Mouse (Mus musculus): ENCODE measurements around the gene Sufu.

The Sufu gene

DNA sequence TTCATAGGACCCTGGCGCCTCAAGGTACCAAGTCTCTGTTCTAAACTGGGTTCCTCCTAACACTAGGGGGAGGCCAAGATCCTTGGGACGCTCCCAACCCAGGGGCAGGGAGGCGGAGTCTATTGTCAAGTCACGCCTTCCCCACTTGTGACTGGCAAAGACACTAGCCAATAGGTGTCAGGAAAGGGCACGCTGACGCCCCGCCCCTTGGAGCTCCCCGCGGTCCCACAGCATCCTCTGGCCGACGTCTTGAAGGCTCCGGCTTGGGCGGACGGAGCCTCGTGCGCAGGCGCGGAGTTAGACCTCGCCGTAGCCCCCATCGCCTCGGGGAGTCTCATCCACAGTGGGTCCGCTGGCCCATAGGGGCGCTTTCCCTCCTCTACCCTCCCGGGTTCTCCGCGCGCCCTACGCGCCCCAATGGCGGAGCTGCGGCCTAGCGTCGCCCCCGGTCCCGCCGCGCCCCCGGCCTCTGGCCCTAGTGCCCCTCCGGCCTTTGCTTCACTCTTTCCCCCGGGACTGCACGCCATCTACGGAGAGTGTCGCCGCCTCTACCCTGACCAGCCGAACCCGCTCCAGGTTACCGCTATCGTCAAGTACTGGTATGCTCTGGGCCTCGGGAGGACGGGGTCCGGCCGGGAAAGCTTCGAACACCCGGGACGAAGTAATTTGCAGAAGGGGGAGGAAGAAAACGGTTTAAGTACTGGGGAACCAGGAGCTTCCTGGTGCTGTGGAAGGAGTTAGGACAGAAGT, at the start of gene Sufu:
Gene Sufu, plus strand, starts transcription at position 211 of the 750 bp plus-strand sequence.
- peak; percentile 100 for DNase-seq (ENCODE audit: low spot score)

DNA sequence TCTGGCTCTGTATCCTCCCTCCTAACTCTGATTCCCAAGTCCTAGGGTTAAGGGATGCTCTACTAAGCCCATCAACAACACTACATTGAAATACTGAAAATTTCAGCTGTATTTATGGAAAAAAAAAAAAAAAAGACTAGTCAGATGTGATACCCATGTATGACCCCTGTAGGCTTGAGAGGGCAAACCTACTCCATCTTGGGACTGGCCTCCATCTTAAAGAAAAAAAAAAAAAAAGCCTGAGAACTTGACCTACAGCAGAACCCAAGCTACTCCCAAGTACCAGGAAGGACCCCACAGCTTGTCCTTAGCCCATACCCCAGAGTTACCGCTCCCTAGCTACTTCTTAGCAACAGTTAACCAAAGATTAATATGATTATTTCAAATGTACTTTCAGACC, 49.5 kb upstream of the Sufu start:
- no peak for DNase-seq (ENCODE audit: low spot score)

DNA sequence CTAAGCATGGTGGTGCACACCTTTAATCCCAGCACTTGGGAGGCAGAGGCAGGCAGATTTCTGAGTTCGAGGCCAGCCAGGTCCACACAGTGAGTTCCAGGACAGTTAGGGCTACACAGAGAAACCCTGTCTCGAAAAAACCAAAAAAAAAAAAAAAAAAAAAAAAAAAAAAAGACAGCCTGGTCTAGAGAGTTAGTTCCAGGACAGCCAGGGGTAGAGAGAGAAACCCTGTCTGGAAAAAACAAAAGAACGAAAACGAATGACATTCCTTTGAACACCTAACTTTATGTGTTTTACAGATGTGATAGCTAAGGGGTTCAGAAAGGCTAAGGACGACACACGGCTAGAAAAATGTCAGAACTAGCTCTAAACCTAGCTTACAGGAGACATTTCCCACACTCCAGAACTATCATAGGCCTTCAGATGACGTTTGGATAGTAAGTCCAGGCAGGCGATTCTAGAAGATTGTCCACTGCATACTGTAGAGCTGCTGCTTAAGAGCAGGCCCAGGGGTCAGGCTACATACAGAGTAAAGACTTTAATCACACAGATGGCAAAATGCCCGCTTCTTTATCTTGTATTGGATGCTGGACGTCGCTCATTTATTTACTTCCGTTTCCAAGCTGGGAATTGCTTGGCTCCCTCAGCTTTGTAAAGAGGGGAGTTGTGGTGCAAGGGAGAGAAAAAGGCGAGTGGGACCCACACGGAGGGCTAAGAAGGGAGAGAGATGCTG, 48.6 kb upstream of the Sufu start:
- DNase-seq (ENCODE audit: low spot score) = peak; percentile 41

DNA sequence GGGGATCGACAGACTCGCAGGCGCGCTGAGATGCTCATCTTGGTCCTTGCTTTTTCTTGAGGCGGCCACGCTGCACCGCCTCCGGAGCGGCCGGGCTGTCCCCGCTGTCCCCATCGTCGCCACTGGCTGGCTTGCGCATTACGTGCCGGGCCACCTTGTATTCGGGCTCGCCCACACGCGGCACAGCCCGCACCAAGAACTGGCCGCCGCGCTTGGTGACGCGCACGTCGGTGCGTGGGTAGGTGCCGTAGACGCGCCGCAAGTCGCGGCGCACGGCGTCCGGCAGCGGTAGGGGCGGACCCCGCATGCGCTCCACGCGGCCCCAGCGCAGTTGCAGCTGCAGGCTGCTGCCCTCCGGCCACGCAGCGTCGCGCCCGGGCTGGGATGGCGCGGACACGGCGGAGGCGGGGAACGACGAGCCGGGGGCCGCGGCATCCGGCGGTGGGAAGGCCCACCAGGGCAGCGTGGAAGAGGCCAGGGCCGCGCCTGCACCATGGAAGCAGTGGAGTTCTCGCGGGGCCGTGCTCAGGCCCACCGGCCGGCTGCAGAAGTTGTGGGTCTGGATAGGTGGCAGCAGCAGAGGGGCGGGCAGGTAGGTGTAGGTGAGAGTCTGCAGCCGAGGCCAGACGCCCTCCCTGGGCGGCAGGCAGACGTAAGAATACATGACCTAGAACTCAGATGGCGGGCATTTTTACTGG, 47.8 kb upstream of the Sufu start:
- DNase-seq (ENCODE audit: low spot score) = peak; percentile 73

DNA sequence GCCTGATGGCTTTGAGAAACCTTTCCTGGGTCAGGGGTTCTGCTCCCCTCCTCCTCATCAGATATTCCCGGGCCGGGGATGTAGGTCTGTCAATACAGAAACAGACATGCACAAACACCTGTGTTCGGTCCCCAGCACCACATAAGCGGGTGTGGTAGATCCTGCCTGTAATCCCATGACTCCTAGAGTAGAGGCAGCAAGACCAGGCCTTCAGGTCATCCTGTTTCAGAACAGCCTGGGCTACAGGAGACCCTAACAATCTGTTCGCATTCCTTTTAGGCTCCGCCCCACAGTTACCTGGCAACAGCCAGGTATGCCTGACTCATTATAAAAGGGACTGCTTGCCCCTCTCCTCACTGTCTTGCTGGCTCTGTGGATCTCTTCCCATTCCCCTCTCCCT, 47.1 kb upstream of the Sufu start:
- no peak for DNase-seq (ENCODE audit: low spot score)

DNA sequence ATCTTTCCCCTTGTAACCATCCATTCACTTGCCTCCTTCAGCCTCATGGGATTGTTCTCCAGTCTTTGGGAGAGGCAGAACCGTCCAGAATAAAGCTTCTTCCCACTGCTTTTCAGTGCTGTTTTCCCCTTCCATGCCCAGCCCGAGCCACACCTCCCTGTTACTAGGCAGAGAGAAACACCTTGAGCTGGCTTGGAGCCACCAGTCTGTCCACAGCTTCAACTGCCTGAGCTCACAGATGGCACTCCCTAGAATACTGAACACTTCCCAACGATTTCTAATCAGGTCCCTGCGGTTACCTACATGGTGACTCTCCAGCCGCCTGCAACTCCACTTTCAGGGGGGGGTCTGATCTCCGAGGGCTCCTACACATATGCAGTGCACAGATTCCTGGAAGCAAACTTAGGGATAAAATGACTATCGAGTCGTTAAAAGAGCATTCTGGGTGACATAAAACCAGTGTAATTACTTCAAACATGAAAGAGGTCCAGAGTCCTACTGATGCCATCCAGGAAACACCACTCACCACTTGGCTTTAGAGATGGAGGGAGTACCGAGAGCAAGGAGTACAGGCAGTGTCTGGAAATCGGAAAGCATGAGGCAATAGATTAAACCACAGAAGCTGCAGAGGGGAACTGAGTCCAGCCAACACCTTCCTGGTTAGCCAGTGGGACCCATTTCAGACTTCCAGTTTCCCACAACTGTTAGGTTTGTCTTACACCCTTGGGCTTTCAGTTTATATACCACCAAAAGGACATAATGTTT, 46.3 kb upstream of the Sufu start, which contains the start of gene 2310034G01Rik:
Gene 2310034G01Rik, minus strand, starts transcription at position 135 of the 765 bp plus-strand sequence.
- no peak for DNase-seq (ENCODE audit: low spot score)

DNA sequence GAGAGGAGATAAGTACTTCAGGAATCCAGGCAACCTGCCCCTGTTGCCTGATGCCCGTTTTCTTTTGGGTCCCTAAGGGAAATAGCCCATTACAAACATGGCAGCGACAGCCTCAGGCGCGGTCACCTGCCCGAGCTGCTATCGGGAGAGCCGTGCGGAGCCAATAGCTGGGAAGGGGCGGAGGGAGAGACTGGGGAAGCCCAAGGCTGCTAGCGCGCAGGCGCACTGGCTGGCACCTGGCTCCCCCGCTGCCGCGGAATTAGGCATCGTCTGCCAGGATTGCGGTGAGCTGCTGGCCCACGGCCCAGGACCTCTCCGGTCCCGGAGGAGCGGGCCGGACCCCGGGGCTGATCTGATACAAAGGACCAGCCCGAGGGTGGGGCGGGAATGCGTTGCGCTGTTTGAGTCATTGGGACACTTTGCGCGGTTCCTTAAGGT, 40.0 kb upstream of the Sufu start:
- DNase-seq (ENCODE audit: low spot score) = peak; percentile 93

DNA sequence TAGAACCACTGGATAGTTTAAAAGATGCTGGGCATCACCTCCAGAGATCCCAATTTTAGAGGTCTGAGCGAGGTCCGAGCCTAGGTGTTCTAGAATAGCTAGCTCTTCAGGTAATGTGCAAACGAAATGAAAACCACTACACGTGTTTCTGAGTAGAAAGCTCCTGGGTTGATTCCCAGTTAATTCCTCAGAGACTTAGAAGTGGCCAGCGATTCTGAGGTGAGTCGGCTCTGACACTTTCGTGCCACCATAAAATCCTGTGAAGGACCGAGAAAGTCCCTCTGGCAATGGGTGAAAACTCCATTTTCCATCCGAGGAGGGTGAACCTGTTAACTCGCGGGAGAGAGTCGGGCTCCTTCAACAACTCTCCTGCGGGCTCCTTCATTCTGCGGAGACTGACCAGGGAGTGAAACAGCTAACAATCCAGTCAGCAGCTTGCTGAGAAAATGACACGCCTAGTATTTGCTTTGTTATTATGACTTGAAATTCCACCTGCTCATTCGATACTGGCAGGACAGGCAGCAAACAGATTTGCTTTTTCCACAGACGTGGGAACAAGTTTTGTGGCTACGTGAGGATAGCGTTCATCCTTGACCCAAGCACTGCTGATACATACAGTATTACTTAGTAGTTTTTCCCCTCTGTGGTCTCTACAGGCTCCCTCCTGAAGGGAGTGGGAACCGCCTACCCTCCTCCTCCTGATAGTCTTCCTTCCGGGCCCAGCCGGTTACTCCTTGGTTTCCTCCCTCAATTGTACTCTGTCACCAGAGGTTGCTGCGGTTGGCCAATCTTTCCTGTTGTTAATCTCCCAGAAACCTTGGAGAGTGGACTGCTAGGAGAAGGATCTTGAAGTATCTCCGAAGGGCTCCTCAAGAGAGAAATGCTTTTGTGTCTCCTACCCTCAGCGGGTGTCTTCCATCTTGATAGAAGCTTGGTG, 39.1 kb upstream of the Sufu start:
- DNase-seq (ENCODE audit: low spot score) = no peak

DNA sequence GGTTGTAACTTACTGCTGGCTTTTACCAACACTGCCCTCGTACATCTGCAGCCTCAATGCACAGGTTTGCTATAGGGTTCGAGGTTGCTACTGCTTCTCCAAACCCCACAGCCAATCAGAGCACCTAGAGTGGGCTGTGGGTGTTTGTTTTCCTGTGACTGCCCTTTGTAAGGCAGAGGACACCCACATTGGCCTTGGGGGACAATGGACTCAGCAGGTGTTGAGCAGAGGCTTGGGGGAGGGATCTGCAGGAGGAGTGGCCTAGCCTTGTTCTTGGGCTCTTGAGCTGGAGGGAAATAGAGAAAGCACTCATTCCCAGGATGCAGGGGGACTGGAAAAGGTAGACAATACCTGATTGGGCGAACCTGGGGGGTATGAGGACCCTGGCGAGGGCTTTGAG, 38.3 kb upstream of the Sufu start:
- no peak for DNase-seq (ENCODE audit: low spot score)

DNA sequence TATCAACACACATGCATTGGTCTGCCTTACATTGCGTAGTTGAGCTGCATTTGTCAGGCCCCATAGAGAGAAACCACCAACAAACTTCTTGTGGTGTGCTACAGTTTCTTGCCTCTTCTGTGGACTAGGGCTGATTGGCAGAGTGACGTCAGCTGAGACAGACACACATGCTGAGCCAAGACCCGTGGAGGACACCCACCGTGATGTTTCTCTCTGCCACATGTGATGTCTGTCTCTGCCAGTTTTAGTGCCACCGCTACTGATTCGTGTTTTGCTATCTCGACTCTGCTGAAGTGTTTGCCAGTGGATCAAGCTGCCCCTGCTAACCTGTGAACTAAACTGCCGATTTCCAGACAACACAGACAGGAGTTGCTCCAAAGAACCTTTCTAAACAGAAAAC, 34.6 kb upstream of the Sufu start:
- no peak for DNase-seq (ENCODE audit: low spot score)

DNA sequence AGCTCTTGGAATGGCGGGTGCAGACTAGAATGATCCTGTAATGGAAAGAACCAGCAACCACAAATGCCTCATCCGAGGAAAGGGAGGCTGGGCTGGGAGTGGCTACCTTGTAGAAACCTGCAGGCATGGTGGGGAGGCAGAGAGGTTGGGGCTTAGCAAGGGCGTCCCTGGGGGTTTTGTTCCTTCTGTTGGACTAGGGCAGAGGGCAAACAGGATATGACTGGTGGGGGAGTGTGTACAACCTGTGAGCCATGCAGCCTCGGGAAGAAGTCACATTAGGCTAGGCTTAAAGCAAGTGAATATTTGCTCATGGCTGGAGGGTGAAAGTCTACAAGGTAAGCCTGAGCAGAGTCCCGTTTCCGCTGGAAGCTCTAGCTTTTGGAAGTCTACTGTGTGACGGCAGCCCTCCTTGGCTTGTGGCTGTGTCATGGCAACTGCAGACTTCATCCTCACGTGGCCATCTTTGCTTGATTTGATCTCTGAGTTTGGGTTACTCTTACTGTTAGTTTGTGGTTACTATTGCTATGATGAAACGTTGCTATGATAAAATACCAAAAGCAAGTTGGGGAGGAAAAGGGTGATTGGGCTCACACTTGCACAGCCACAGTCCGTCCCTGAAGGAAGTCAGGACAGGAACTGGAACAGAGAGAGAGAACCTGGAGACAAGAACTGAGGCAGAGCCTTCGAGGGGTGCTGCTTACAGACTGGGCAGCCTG, 33.2 kb upstream of the Sufu start:
- no peak for DNase-seq (ENCODE audit: low spot score)

DNA sequence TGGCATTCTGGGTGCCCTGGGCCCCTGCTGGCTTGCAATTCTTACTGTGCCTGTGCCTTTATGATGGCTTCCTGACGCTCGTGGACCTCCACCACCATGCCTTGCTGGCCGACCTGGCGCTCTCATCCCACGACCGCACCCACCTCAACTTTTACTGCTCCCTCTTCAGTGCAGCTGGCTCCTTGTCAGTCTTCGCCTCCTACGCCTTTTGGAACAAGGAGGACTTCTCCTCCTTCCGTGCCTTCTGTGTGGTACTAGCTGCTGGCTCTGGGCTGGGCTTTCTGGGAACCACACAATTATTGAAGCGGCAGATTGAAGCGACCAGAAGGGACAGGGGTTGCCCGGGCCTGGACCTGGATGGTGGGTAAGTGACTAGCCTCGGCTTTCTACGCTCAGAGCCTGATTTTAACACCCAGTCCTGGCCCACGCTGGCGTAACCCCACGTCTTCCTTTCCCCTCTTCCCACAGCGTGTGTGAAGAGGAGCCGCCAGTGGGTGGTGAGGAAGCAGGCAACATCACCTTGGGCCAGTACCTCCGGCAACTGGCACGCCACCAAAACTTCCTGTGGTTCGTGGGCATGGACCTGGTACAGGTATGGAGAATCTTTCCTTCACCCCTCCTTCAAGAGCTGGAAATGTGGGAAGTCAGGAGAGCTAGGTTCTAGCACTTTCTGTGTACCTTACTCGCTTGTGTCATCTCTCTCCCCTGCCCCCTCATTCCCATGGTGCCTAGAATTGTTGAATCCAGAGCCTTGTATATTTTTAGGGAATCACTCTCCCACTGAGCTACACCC, 28.7 kb upstream of the Sufu start:
- no peak for DNase-seq (ENCODE audit: low spot score)

DNA sequence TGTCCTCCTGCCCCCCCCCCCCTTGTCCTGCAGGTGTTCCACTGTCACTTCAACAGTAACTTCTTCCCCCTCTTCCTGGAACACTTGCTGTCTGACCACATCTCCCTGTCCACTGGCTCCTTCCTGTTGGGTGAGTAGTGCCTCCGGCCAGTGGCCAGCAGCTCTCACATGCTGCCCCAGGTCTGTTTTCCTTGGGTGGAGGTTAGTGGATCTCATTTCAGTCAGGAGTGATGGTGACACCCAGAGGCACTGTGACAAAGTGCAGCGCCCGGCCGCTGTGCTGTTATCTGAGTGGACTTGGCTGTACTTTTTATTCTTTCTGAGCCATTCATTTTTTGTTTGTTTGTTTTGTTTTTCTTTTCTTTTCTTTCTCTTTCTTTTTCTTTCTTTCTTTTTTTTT, 27.5 kb upstream of the Sufu start:
- DNase-seq (ENCODE audit: low spot score) = peak; percentile 73

DNA sequence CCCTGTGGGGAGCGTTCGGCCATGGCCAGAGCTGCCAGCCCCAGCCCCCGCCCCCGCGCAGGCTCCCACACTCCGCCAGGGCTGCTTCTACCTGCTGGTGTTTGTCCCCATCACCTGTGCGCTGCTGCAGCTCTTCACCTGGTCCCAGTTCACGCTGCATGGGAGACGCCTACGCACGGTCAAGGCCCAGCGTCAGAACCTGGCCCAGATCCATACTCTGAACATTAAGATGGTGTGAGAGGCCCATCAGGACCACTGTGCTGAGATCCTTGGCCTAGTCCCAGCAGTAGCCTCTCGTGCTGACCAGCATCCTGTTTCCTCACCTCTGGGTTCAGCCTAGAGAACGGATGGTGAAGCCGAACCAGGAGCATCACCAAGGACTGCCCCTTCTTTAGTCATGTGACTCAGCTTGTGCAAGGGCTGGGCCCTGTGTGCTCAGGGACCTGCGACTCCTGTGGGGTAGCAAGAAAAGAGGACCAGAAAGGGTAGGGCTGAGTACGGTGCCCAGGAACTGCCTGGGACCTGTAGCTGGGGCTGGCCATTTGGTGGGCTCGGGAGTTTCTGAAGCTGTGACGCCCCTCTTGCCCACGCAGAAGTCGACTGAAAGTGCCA, 22.1 kb upstream of the Sufu start:
- DNase-seq (ENCODE audit: low spot score) = no peak

DNA sequence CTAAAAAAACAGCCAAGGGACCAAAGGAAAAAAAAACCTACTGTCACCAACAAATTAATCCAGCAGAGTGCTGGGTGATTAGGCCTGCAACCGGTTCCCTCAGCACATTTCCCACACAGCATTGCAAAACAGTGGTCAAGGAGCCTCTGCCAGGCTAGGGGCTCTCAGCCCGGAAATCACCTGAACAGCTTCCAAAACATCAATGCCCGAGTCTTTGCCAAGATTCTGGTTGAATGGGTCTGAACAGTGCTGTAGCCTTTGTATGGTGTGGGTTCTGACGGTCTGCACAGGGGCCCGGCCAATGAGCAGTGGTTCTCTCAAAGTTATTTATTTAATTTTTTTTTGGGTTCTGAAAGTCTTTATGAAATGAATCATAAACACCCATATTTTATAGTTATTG, 21.2 kb upstream of the Sufu start:
- DNase-seq (ENCODE audit: low spot score) = no peak

DNA sequence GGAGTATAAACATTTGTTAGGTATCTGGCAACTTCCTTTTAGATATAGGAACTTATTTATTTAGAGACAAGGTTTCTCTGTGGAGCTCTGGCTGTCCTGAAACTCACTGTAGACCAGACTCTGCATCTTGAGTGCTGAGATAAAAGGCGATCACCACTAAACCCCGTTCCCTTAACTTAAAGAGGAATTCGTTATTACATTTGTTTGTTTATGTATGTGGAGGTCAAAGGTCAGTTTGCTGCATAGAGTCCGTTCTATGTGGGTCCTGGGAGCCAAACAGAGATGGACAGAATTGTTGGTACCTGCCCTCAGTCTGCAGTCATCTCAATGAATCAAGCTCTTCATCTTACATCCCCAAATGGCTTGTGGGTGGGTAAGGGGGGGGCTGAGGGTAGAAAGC, 20.8 kb upstream of the Sufu start:
- no peak for DNase-seq (ENCODE audit: low spot score)

DNA sequence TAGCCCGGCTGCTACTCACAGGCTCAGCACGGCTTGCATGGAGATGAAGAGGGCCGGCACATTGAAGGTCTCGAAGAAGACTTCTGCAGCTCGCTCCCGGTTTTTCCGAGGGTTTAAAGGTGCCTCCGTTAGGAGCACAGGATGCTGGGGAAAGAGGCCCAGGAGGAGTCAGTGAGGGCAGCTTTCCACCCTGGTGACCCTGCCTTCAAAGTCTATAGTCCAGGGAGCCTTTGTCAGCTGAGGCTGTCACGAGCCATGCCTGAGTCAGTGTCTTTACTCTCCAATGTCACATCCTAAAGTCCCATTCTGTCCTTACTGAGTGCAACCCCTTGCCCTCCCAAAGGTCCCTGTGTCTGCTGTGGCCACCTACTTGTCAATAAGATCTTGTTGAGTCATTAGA, 14.4 kb upstream of the Sufu start:
- DNase-seq (ENCODE audit: low spot score) = no peak

DNA sequence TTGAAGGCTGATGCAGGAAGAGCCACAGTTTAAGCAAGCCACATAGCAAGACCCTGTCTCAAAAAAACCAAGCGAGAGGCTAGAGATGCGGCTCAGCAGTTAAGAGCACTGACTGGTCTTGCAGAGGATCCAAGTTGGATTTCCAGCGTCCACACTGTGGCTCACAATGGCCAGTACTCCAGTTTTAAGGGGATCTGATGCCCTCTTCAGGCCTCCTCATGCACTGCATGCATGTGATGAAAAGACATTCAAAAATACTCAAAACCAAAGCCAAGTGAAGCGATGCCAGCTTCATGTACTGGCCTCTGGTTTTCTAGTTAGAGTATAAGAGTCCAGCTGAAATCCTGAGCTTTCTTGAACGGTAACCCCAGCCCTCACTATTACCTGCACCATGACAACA, 6.8 kb upstream of the Sufu start:
- DNase-seq (ENCODE audit: low spot score) = no peak

DNA sequence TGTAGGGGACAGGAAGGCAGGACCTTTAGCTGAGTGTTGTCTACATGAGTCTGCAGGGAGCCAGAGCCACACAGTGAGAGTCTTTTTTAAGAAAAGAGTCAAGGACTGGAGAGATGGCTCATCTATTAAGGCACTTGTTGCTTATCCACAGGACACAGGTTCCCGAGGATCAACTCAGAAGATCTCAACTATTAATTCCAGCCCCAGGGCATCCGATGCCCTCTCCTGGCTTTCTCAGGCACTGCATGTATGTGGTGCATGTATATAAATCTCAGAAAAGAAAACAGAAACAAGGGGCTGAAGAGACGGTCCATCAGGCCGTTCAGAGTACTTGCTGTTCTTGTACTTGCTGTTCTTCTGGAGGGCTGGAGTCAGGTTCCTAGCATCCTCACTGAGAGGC, 4.7 kb upstream of the Sufu start:
- peak; percentile 71 for DNase-seq (ENCODE audit: low spot score)
